Mouse (Mus musculus) spleen, adult 12 weeks (tissue): ENCODE data around the gene Rpl4.
A peak's percentile ranks its signal among the peaks of the same experiment; 100 is the strongest.
"Not testable (repeated sequence)": the region's sequence is repeated elsewhere in the genome, so short reads cannot be mapped to it uniquely, and the experiment has no call there.

Experiments
- DNase-seq: peaks from one replicate; pipeline ENCODE4 v3.0.0; 2022; ENCODE audit warnings: low spot score

Rpl4 gene

GRCm38 (mm10) chr9:64172816-64173665, at the start of gene Rpl4, which contains the start of gene Zwilch:
Rpl4 (plus strand) TSS chr9:64173375.
Zwilch (minus strand) TSS chr9:64173104.
- DNase-seq: peak; percentile 80

DNA sequence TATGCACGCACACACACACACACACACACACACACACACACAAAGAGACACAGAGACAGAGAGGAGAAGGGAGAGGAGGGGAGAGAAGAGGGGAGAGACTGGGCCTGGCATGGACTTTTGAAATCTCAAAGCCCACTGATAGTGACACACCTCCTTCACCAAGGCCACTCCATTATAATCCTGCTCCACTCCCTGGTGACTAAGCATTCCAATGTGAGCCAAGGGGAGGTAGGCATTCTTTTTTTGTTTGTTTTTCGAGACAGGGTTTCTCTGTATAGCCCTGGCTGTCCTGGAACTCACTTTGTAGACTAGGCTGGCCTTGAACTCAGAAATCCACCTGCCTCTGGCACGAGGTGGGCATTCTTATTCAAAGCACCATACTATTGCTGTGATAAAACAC, 48.3 kb upstream of the Rpl4 start:
- not testable (repeated sequence) for DNase-seq

DNA sequence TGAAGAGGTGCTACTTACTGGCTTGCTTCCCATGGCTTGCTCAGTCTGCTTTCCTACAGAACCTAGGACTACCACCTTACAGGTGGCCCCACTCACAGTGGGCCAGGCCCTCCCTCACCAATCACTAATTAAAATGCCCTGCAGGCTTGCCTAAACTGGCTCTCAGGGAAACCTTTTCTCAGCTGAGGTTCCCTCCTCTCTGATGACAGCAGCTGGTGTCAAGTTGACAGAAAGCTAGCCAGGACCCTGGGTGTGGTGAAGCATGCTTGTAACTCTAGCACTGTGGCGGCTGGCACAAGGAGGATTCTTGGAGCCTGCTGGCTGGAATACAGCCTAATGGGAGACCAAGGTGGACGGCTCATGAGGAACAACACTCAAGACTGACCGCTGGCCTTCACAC, 47.9 kb upstream of the Rpl4 start:
- DNase-seq: no peak

DNA sequence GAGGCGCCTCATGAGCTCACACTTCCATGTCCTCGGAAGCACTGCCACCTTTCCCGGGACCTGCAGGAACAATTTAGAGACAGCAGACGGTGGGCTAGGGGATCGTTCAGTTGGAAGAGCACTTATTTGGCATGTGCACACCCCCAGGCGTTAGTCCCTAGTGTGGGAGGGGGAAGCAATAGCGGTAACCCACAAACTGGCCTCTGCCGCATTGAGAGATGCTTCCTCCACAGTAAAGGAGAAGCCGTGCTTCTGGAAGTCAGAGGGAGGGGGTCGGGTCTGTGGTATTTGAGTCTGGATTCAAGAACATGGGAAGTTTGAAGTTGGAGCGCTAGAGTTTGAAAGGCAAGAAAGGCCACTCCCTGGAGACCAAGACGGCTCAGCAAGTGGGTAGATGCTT, 47.1 kb upstream of the Rpl4 start:
- no peak for DNase-seq

GRCm38 (mm10) chr9:64131623-64132022, 41.6 kb upstream of the Rpl4 start:
- no peak for DNase-seq

GRCm38 (mm10) chr9:64138896-64139295, 34.3 kb upstream of the Rpl4 start:
- peak; percentile 40 for DNase-seq

DNA sequence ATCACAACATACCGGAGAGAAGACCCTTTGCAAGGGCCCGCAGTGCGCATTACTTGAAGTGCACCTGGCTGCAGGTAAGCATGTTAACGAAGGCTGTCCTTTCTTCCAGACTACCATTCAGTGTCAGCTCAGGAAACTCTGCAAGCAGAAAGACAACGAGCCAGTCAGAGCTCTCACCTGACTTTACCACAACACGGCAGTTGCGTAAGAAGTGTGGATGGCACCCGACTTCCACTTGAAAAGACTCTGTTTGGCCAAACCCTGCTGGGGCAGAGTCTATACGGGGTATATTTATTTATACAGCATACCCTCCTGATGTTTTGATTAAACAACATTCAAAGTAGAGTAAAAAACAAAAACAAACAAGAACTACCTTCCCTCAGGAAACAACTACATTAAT, 33.3 kb upstream of the Rpl4 start:
- DNase-seq: no peak

GRCm38 (mm10) chr9:64156641-64157040, 16.5 kb upstream of the Rpl4 start:
- no peak for DNase-seq

DNA sequence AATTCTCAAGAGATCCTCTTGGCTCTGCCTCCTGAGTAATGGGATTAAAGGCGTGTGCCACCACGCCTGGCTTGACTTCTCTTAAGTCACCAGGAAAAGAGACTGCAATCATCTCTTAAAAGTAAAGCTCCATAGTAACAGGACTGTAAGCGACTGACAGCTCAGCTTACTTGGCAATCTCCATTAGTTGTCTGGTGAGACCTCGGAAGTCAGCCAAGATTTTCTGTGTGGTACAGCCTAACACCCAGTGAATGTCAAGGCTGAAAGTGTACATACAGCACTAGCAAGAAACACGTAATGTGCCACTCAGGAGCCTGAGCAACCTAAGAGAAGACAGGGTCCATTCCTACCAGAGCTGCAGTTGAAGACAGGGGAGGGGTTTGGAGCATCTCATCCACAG, 12.7 kb upstream of the Rpl4 start:
- no peak for DNase-seq

GRCm38 (mm10) chr9:64169967-64170366, 3.2 kb upstream of the Rpl4 start:
- not testable (repeated sequence) for DNase-seq

- no peak for DNase-seq
Observed at GRCm38 (mm10) chr9:64172145-64172815, 895 bp upstream of the Rpl4 start.

- DNase-seq: no peak
Observed at GRCm38 (mm10) chr9:64173666-64174220, 568 bp downstream of the Rpl4 start.

GRCm38 (mm10) chr9:64174341-64174740, 1.2 kb downstream of the Rpl4 start:
- no peak for DNase-seq

DNA sequence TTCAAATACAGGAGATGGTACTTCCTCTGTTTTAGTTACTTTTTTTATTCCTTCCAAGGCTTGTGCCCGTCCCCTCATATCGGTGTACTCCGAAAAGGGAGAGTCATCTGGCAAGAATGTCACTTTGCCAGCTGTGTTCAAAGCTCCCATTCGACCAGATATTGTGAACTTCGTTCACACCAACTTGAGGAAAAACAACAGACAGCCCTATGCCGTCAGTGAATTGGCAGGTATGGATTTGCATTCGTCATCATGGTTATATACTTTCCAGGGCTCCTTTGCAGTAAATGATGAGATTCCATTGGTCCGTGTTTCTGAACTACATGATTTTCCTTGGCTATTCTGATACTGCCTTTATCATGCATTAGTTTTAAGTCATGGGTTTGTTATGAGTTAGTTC, 1.6 kb downstream of the Rpl4 start:
- no peak for DNase-seq

DNA sequence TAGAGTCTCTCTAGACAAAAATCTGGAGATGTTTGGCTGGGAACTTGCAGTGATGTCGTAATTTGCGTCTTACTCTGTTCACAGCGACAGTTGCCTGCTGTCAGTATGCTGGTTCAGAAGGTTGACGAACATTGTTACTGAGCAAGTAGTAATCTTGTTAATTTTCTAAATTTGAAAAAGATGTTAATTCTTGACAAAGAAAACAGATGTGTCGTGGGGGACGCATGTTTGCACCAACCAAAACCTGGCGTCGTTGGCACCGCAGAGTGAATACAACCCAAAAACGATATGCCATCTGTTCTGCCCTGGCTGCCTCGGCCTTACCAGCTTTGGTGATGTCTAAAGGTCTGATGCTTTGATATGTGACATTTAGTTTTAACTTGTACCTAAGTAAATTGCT, 2.2 kb downstream of the Rpl4 start:
- DNase-seq: no peak

- no peak for DNase-seq
Observed at GRCm38 (mm10) chr9:64178610-64178973, 5.4 kb downstream of the Rpl4 start.

DNA sequence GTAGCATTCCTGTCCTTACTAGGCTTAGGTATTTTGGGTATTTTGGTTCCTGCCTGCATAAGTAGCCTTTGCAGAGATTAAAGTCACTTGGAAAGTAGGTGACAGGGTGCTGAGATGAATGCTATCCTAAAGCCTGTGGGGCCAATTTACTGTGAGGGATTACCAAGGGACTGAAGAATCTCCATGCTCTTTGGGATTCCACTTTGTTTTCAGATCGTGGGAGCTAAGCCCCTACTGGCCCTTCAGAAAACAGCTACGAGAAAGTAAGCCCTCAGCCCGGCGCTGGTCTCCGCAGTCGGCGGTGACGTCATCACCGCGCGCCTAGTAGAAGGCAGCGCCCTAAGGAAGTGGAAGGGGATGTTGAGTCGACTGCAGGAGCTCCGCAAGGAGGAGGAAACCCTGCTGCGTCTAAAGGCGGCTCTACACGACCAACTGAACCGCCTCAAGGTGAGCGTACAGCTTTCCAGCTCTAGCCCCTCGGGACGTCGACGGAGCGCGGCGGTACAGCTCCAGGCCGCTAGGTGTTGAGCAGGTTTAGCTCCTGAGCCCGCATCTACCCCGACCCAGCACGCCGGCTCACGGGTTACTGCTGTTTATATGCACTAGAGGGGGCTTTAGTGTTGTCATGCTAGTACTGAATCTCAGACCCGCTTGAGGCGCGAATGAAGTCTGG, 5.9 kb downstream of the Rpl4 start, which contains the start of gene Snapc5:
Gene Snapc5, plus strand, starts transcription at position 301 of the 673 bp plus-strand sequence.
- peak; percentile 83 for DNase-seq

DNA sequence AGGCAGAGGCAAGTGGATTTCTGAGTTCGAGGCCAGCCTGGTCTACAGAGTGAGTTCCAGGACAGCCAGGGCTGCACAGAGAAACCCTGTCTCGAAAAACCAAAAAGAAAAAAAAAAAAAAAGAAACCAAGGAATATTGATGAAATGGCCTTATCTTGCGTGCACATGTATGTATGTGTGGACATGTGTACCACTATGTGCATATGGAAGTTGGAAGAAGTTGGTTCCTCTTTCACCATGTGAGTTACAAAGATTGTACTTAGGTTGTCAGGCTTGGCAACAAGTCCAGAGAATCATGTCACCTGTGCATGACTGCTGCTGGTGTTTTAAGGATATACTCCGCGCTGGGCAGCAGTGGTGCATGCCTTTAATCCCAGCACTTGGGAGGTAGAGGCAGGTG, 10.1 kb downstream of the Rpl4 start:
- not testable (repeated sequence) for DNase-seq

GRCm38 (mm10) chr9:64184166-64184840, 11.1 kb downstream of the Rpl4 start:
- no peak for DNase-seq

DNA sequence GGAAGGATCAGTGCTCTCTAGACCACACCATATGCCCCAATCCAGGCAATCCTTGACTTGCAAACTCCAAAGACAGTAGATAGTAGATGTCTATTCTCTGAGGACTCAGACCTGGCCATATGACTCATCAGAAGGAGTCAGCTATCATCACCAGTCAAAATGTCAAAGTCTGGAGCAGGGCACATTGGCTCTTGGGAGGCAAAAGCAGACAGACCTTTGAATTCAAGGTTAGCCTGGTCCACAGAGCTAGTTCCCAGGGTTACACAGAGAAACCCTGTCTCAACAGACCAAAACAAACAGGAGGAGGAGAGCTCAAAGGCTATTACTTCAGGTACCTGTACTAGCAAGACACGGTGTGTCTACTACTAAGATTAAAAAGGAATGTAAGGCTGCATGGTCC, 20.7 kb downstream of the Rpl4 start:
- no peak for DNase-seq

DNA sequence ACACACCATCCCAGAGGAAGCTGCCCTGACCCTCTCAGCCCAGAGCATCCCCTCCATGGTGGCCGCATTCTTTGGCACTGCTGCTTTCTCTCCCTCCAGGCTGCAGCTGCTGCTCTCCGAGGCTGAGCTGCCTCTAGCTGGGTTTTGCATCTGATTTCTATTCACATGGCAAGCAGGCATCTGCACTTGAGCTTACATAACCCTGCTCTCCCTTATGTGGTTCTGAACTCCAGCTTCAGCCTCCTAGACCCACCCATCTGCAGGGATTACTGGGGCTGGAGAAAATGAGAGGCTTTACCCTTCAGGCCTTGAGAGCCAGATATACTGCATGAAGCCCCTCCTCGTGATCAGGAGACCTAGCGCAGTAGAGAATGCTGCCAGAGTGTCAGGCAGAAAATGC, 22.4 kb downstream of the Rpl4 start:
- no peak for DNase-seq

DNA sequence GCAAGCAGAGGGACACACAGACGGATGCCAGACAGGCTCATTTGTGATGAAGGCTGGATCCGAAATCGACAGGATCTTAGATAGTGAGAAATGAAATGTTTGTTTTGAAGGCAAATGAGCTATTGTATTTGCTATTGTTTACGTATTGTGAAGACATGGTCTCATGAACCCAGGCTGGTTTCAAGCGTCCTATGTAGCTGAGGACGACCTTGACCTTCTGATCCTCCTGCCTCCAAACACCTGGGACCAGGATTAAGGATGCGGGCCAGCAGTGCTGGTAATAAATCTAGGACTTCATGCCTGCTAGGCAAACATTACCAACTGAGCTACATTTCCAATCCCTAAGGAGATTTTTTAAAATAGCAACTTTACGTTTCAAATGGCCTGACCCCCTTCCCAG, 24.3 kb downstream of the Rpl4 start:
- DNase-seq: no peak
